Mouse (Mus musculus): ENCODE results near the gene Tnfrsf1b. TPM values are rescaled to one million over a fixed set of nuclear protein-coding genes. Genes with fewer than 3 reads are reported as not detected.
A peak's percentile ranks its signal among the peaks of the same experiment; 100 is the strongest.

The Tnfrsf1b gene
- polyA plus RNA-seq, 1 experiment from 2014 or later: 2.4 TPM

DNA sequence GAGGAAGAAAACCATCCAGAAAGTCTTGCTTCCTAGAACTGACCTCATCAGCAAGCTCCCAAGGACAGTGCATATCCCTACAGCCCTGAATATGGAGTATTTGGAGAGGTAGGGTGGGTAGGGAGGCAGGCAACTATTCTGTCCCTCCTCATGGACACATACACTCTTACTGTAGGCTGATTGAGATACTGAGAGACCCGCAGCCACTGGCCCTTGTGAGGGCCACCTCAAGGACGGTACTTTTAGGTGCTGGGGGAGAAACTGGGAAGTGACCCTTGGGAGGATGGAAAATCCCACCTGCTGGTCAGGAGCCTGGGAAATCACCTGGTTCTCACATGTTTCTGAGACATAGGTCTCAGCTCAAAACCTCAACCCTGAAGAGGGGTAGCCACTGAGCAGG is 886 bp upstream of the Tnfrsf1b start:
- Histone ChIP-seq H3K9me3 (ENCODE audit: control insufficient read depth, low read length) (no peaks in the 10 kb centered on the region), H3K27me3 (ENCODE audit: control insufficient read depth, insufficient read depth, low read length) (peaks cover 15% of the 10 kb centered on the region), H3K27ac (ENCODE audit: low read depth, low read length) (no peak overlapping the region), H3K4me1 (ENCODE audit: control insufficient read depth, insufficient read depth, low read length) (peaks cover 7% of the 10 kb centered on the region; the same call in 1 of the 2 replicates), H3K4me2 (no peak overlapping the region), H3K4me3 (ENCODE audit: low read depth, low read length) (no peak overlapping the region), H3K36me3 (ENCODE audit: control insufficient read depth, insufficient read depth, low read length) (no peaks in the 10 kb centered on the region), H3K9ac (ENCODE audit: low read length) (no peak overlapping the region)
- WGBS: 76% methylated on average over 2 of the region's 2 CpGs
- ATAC-seq (ENCODE audit: low FRiP score): no peak
- peak; percentile 69 for DNase-seq (ENCODE audit: low spot score, missing footprints)

DNA sequence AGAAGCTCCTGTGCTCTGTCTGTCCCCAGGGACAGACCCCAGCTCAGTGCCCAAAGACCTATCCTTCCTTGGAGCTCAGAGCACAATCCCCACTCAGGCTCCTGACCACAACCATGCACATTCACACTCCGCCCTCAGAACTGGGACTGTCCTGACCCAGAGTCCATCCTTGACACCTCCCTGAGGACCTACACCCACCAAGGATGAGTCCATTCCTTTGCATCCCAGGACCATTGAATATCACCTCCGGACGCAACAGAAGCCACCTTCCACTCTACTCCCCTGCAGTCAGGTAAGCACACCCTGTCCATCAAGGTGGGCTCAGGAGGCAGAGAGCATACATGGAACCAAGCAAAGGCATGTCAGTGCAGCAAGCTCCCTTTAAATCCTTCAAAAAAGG is 1.1 kb downstream of the Tnfrsf1b start:
- Histone ChIP-seq H3K9ac (ENCODE audit: low read length) (no peak overlapping the region), H3K4me3 (ENCODE audit: low read depth, low read length) (no peak overlapping the region), H3K4me2 (peak overlapping the region; percentile 75; the same call in 1 of the 2 replicates), H3K9me3 (ENCODE audit: control insufficient read depth, low read length) (no peaks in the 10 kb centered on the region), H3K4me1 (ENCODE audit: control insufficient read depth, insufficient read depth, low read length) (peaks cover 7% of the 10 kb centered on the region; the same call in 1 of the 2 replicates), H3K27me3 (ENCODE audit: control insufficient read depth, insufficient read depth, low read length) (peaks cover 15% of the 10 kb centered on the region), H3K27ac (ENCODE audit: low read depth, low read length) (no peak overlapping the region), H3K36me3 (ENCODE audit: control insufficient read depth, insufficient read depth, low read length) (no peaks in the 10 kb centered on the region)
- DNase-seq (ENCODE audit: low spot score, missing footprints) (peak; percentile 78), ATAC-seq (ENCODE audit: low FRiP score) (no peak)
- WGBS: 81% methylated on average over 3 of the region's 3 CpGs

DNA sequence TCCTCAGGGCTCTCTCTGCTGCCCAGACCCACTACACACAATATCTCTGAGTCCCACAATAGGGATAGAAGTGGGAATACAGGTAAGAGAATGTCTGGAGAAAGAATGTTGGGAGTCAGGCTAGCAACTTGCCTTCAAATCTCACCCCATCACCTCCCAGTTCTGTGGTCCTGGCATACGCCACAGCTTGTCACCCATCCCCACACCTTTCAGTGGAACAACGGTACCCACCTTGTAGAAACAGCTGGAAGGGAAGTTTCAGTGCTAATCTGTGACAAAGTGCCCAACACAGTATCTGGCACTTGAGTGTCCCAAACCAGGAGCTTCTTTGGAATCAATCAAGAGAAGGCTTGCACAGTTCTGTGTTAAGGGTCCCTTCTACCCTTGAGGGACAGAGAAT is 2.0 kb downstream of the Tnfrsf1b start:
- Histone ChIP-seq H3K4me3 (ENCODE audit: low read depth, low read length) (no peak overlapping the region), H3K4me1 (ENCODE audit: control insufficient read depth, insufficient read depth, low read length) (peaks cover 7% of the 10 kb centered on the region; the same call in 1 of the 2 replicates), H3K9ac (ENCODE audit: low read length) (no peak overlapping the region), H3K27me3 (ENCODE audit: control insufficient read depth, insufficient read depth, low read length) (peaks cover 15% of the 10 kb centered on the region), H3K27ac (ENCODE audit: low read depth, low read length) (no peak overlapping the region), H3K36me3 (ENCODE audit: control insufficient read depth, insufficient read depth, low read length) (no peaks in the 10 kb centered on the region), H3K4me2 (no peak overlapping the region), H3K9me3 (ENCODE audit: control insufficient read depth, low read length) (no peaks in the 10 kb centered on the region)
- ATAC-seq (ENCODE audit: low FRiP score): no peak
- 91% methylated on average over 2 of the region's 2 CpGs for WGBS
- peak; percentile 77 for DNase-seq (ENCODE audit: low spot score, missing footprints)

DNA sequence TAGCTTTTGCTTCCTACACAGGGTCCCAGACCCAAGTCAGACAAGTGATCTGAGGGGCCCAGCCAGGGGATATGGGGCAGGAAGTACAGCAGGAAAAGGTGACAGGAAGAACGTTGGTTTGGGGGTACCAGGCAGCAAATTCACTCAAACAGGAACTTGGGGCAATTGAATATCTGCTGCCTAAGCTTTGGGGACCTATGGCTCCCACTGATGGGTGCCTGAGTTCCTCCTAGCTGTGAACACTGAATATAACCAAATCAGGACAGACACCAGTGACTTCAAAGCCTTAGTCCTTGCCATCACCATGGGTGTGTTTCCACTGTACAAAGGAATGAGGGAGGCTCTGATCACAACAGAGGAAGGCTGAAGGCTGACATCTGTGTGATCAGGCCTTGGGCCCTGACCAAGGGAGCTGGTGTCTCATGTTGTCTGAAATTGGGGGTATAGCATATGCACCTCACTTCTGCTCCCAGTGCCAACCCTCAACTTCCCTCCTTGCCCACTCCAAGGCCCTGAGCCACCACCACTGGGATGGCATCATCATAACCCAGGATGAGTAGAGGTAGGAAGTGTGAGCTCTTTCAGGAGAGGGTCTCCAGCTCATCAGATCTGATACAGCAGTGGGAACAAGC is 3.8 kb downstream of the Tnfrsf1b start:
- Histone ChIP-seq H3K9ac (ENCODE audit: low read length) (no peak overlapping the region), H3K27ac (ENCODE audit: low read depth, low read length) (no peak overlapping the region), H3K9me3 (ENCODE audit: control insufficient read depth, low read length) (no peaks in the 10 kb centered on the region), H3K4me1 (ENCODE audit: control insufficient read depth, insufficient read depth, low read length) (peaks cover 7% of the 10 kb centered on the region; the same call in 1 of the 2 replicates), H3K4me2 (no peak overlapping the region), H3K4me3 (ENCODE audit: low read depth, low read length) (no peak overlapping the region), H3K36me3 (ENCODE audit: control insufficient read depth, insufficient read depth, low read length) (no peaks in the 10 kb centered on the region), H3K27me3 (ENCODE audit: control insufficient read depth, insufficient read depth, low read length) (peaks cover 15% of the 10 kb centered on the region)
- WGBS: 69% methylated on average over 1 of the region's 1 CpGs
- DNase-seq (ENCODE audit: low spot score, missing footprints): peak; percentile 77
- ATAC-seq (ENCODE audit: low FRiP score): no peak

DNA sequence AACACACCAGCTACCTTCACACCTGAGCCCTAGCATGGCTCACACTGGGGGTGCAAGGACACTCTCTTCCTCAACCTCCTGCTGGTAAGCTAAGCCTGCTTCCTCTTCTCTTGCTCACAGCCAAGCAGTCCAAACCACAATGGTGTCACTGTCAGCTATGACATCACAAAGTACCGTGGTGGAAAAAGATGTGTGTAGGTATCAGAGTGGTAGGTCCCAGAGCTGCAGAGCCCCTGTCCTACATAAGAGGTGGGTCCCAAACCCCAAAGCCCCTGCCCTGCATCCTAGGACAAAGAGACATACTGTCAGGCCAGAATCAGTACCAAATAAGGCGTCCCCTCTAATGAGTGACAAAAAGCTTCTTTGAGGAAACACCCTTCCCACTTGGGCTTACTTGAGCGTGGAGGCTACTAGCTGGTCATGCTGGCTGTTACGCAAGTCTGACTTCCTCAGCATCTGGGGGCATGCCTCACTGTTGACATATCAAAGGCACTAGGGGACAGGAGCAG is 5.9 kb downstream of the Tnfrsf1b start:
- ATAC-seq (ENCODE audit: low FRiP score) (no peak), DNase-seq (ENCODE audit: low spot score, missing footprints) (peak; percentile 49)
- no peak overlapping the region for H3K27ac ChIP-seq (ENCODE audit: low read depth, low read length)
- WGBS: 76% methylated on average over 4 of the region's 4 CpGs
- no peak overlapping the region for H3K9ac ChIP-seq (ENCODE audit: low read length)
- no peaks in the 10 kb centered on the region for H3K36me3 ChIP-seq (ENCODE audit: control insufficient read depth, insufficient read depth, low read length)
- peaks cover 4% of the 10 kb centered on the region; the same call in 1 of the 2 replicates for H3K27me3 ChIP-seq (ENCODE audit: control insufficient read depth, insufficient read depth, low read length)
- no peak overlapping the region for H3K4me2 ChIP-seq
- no peak overlapping the region for H3K4me3 ChIP-seq (ENCODE audit: low read depth, low read length)
- no peaks in the 10 kb centered on the region for H3K9me3 ChIP-seq (ENCODE audit: control insufficient read depth, low read length)
- no peaks in the 10 kb centered on the region for H3K4me1 ChIP-seq (ENCODE audit: control insufficient read depth, insufficient read depth, low read length)

DNA sequence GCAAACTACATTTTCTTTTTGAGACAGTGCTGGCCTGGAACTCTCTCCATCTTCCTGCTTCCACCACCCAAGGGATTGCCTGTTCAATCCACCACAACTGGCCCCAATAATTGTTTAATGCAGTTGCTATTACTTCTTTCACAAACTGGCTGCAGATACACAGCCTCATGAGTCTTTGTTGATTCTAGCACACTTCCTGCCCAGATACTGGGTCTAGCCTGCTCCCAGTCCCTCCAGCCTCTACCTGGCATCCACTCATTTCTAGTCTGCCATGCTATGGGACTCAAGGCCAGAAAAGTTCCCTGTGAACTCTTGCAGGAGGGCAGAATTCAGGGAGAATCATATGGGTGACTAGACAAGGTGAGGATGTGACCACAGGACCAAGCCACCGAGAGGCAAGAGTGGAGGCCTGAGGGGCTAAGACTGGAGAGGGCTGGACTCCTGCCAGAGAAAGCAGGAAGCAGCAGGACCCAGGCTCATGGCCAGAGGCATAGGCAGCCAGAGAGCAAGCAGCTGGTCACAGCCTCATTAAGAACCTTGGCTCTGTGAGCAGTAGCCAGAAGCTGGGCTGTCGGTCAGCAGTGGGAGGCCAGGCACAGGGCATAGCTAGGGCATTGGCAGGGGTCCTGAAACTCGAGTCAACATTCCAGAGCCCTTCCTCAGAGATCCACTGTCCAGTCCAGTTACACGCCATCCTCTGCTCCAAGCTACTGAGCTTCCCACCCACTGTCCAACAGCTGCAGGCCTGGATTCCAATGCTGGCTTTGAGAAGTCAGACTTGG is 7.4 kb downstream of the Tnfrsf1b start:
- 59% methylated on average over 4 of the region's 4 CpGs for WGBS
- Histone ChIP-seq H3K4me3 (ENCODE audit: low read depth, low read length) (no peak overlapping the region), H3K4me1 (ENCODE audit: control insufficient read depth, insufficient read depth, low read length) (no peaks in the 10 kb centered on the region), H3K9ac (ENCODE audit: low read length) (no peak overlapping the region), H3K4me2 (no peak overlapping the region), H3K27ac (ENCODE audit: low read depth, low read length) (no peak overlapping the region), H3K36me3 (ENCODE audit: control insufficient read depth, insufficient read depth, low read length) (no peaks in the 10 kb centered on the region), H3K9me3 (ENCODE audit: control insufficient read depth, low read length) (no peaks in the 10 kb centered on the region), H3K27me3 (ENCODE audit: control insufficient read depth, insufficient read depth, low read length) (no peaks in the 10 kb centered on the region)
- ATAC-seq (ENCODE audit: low FRiP score): no peak
- peak; percentile 73 for DNase-seq (ENCODE audit: low spot score, missing footprints)

DNA sequence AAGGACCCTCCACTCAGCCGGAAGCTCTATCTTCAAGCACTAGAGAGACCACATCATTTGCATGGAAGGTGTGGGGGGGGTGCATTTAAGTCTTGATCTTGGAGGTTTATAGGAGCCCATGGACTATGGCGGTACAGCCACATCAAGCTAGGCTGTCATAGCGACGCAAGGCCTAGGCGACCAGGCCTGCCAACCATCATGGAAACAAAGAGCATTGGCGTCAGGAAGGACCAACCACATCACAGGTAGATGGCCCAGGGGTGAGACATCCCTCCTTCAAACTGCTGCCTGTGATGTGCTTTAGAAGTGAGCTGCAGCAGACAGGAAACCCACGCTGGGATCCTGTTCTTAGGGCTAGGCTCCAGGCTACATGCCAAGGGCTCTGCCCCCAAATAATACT is 10.6 kb downstream of the Tnfrsf1b start:
- 95% methylated on average over 7 of the region's 7 CpGs for WGBS
- Histone ChIP-seq H3K4me2 (no peak overlapping the region), H3K27me3 (ENCODE audit: control insufficient read depth, insufficient read depth, low read length) (no peaks in the 10 kb centered on the region), H3K4me1 (ENCODE audit: control insufficient read depth, insufficient read depth, low read length) (no peaks in the 10 kb centered on the region; the same call in 1 of the 2 replicates), H3K9me3 (ENCODE audit: control insufficient read depth, low read length) (no peaks in the 10 kb centered on the region), H3K36me3 (ENCODE audit: control insufficient read depth, insufficient read depth, low read length) (no peaks in the 10 kb centered on the region), H3K4me3 (ENCODE audit: low read depth, low read length) (no peak overlapping the region), H3K9ac (ENCODE audit: low read length) (no peak overlapping the region), H3K27ac (ENCODE audit: low read depth, low read length) (no peak overlapping the region)
- DNase-seq (ENCODE audit: low spot score, missing footprints): no peak
- ATAC-seq (ENCODE audit: low FRiP score): no peak

DNA sequence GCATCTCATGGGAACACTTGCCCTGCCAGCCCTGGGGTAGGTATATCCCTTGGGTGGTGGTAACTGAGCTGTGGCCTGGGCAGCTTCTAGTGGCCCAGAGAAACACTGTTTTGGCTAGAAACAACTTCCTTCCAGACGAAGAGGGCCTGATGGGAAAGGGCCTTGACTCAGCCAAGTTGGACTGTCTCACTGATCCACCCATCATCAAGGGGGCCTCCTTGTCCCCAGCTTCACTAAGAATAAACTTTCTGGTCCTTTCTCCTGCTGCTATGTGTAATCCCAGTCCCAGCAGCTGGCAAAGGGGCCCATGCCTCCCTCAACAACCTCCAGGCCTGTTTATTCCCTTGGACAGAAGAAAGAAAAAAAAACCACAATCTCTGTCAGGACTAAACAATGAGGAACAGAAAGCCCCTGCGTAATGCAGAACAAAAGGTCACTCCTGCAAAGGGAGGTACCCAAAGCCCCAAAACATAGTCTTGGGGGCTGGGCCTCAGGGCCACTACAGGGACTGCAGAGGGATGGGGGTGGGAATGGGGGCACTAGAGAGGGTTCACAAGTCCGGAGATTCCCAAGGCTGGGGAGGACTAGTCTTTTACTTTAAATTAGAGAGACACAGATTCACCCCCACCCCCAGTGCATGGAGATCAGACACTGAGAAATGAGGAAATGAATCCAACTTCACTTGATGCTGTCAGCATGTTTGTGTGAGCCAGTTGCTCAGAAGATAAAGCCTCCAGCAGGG is 13.0 kb downstream of the Tnfrsf1b start:
- peak; percentile 42; the same call in 1 of the 2 replicates for ATAC-seq (ENCODE audit: low FRiP score)
- 30% methylated on average over 3 of the region's 3 CpGs for WGBS

More for the DNA sequence above, 13.0 kb downstream of the Tnfrsf1b start:
- no peak overlapping the region for H3K9ac ChIP-seq (ENCODE audit: low read length)
- H3K27ac ChIP-seq (ENCODE audit: low read depth, low read length): no peak overlapping the region
- no peaks in the 10 kb centered on the region; the same call in 1 of the 2 replicates for H3K4me1 ChIP-seq (ENCODE audit: control insufficient read depth, insufficient read depth, low read length)
- no peaks in the 10 kb centered on the region for H3K36me3 ChIP-seq (ENCODE audit: control insufficient read depth, insufficient read depth, low read length)
- H3K27me3 ChIP-seq (ENCODE audit: control insufficient read depth, insufficient read depth, low read length): no peaks in the 10 kb centered on the region
- DNase-seq (ENCODE audit: low spot score, missing footprints): no peak
- no peak overlapping the region for H3K4me3 ChIP-seq (ENCODE audit: low read depth, low read length)
- no peak overlapping the region for H3K4me2 ChIP-seq
- H3K9me3 ChIP-seq (ENCODE audit: control insufficient read depth, low read length): no peaks in the 10 kb centered on the region

Data from midbrain, embryonic 11.5 days (tissue).